Mouse (Mus musculus): ENCODE data around the gene Arfgap2. TPM values are rescaled to one million over a fixed set of nuclear protein-coding genes. Genes with fewer than 3 reads are reported as not detected.
"Not testable (repeated sequence)": the region's sequence is repeated elsewhere in the genome, so short reads cannot be mapped to it uniquely, and the experiment has no call there.

Arfgap2 gene
- 99.9 and 108 TPM in 2 replicates for polyA plus RNA-seq (2016; fragmentation: Nextera tagmentation; extraction: Ambion mirVana)

GRCm38 (mm10) chr2:91264711-91265681, at the start of gene Arfgap2:
Arfgap2 (plus strand) TSS chr2:91264974.
- 1% methylated on average over 72 of the region's 72 CpGs for WGBS
- Histone ChIP-seq H3K36me3 (peaks cover 75% of the 10 kb centered on the region), H3K9me3 (no peaks in the 10 kb centered on the region)

GRCm38 (mm10) chr2:91217032-91217431, 47.7 kb upstream of the Arfgap2 start:
- 74% methylated on average over 4 of the region's 4 CpGs for WGBS
- H3K9me3 ChIP-seq: no peaks in the 10 kb centered on the region
- ATAC-seq (ENCODE audit: insufficient number of reproducible peaks, insufficient read depth, low FRiP score, low TSS enrichment, low read depth): no peak
- H3K27ac ChIP-seq: no peak overlapping the region
- H3K9ac ChIP-seq (replicated peaks): no peak overlapping the region
- no peaks in the 10 kb centered on the region for H3K27me3 ChIP-seq
- H3K4me3 ChIP-seq (replicated peaks): no peak overlapping the region
- no peaks in the 10 kb centered on the region for H3K4me1 ChIP-seq (replicated peaks)
- H3K36me3 ChIP-seq: peaks cover 60% of the 10 kb centered on the region
- H3K4me2 ChIP-seq: no peak overlapping the region

More at GRCm38 (mm10) chr2:91264711-91265681, at the start of gene Arfgap2:
- Histone ChIP-seq H3K27me3 (no peaks in the 10 kb centered on the region), H3K9ac (replicated peaks) (peak within 1 kb of the TSS; percentile 87), H3K4me2 (peak within 1 kb of the TSS; percentile 75), H3K4me3 (replicated peaks) (peak within 1 kb of the TSS; percentile 85), H3K27ac (peak within 1 kb of the TSS; percentile 95), H3K4me1 (replicated peaks) (peaks cover 19% of the 10 kb centered on the region)
- ATAC-seq (ENCODE audit: insufficient number of reproducible peaks, insufficient read depth, low FRiP score, low TSS enrichment, low read depth): peak; percentile 98

- Histone ChIP-seq H3K4me3 (replicated peaks) (no peak overlapping the region), H3K9me3 (no peaks in the 10 kb centered on the region), H3K4me2 (no peak overlapping the region), H3K27ac (no peak overlapping the region), H3K36me3 (peaks cover 30% of the 10 kb centered on the region), H3K4me1 (replicated peaks) (no peaks in the 10 kb centered on the region), H3K9ac (replicated peaks) (no peak overlapping the region), H3K27me3 (no peaks in the 10 kb centered on the region)
- WGBS: 97% methylated on average over 3 of the region's 3 CpGs
- ATAC-seq (ENCODE audit: insufficient number of reproducible peaks, insufficient read depth, low FRiP score, low TSS enrichment, low read depth): no peak
These were observed 44.3 kb upstream of the Arfgap2 start for GRCm38 (mm10) chr2:91220501-91220900.

GRCm38 (mm10) chr2:91223614-91224013, 41.2 kb upstream of the Arfgap2 start:
- Histone ChIP-seq H3K9ac (replicated peaks) (no peak overlapping the region), H3K4me1 (replicated peaks) (no peaks in the 10 kb centered on the region), H3K4me2 (no peak overlapping the region), H3K9me3 (no peaks in the 10 kb centered on the region), H3K27ac (no peak overlapping the region), H3K27me3 (no peaks in the 10 kb centered on the region), H3K4me3 (replicated peaks) (no peak overlapping the region), H3K36me3 (peaks cover 2% of the 10 kb centered on the region; the same call in 1 of the 2 replicates)
- no peak for ATAC-seq (ENCODE audit: insufficient number of reproducible peaks, insufficient read depth, low FRiP score, low TSS enrichment, low read depth)
- 84% methylated on average over 2 of the region's 2 CpGs for WGBS

GRCm38 (mm10) chr2:91229735-91230134, 35.0 kb upstream of the Arfgap2 start:
- Histone ChIP-seq H3K27ac (no peak overlapping the region), H3K36me3 (peaks cover 11% of the 10 kb centered on the region; the same call in 1 of the 2 replicates), H3K27me3 (no peaks in the 10 kb centered on the region), H3K4me2 (no peak overlapping the region), H3K9me3 (no peaks in the 10 kb centered on the region), H3K4me3 (replicated peaks) (no peak overlapping the region), H3K4me1 (replicated peaks) (no peaks in the 10 kb centered on the region), H3K9ac (replicated peaks) (no peak overlapping the region)
- no peak for ATAC-seq (ENCODE audit: insufficient number of reproducible peaks, insufficient read depth, low FRiP score, low TSS enrichment, low read depth)
- WGBS: 63% methylated on average over 2 of the region's 2 CpGs

- H3K9ac ChIP-seq (replicated peaks): peak within 1 kb of the TSS; percentile 75
- peak within 1 kb of the TSS; percentile 78 for H3K4me2 ChIP-seq
- no peaks in the 10 kb centered on the region for H3K27me3 ChIP-seq
- under 1% methylated on average over 48 of the region's 48 CpGs for WGBS
- no peaks in the 10 kb centered on the region for H3K9me3 ChIP-seq
- peak; percentile 99 for ATAC-seq (ENCODE audit: insufficient number of reproducible peaks, insufficient read depth, low FRiP score, low TSS enrichment, low read depth)
- H3K27ac ChIP-seq: peak within 1 kb of the TSS; percentile 93
- no peaks in the 10 kb centered on the region for H3K4me1 ChIP-seq (replicated peaks)
- peak within 1 kb of the TSS; percentile 60 for H3K4me3 ChIP-seq (replicated peaks)
- H3K36me3 ChIP-seq: peaks cover 11% of the 10 kb centered on the region; the same call in 1 of the 2 replicates
These were observed 27.9 kb upstream of the Arfgap2 start, which contains the start of gene Ddb2 for GRCm38 (mm10) chr2:91236601-91237510. Ddb2 (minus strand) TSS chr2:91236982.

GRCm38 (mm10) chr2:91237511-91238080, 27.2 kb upstream of the Arfgap2 start:
- peak overlapping the region; percentile 60 for H3K4me3 ChIP-seq (replicated peaks)
- not testable (repeated sequence) for H3K27me3 ChIP-seq; H3K9me3 ChIP-seq; ATAC-seq (ENCODE audit: insufficient number of reproducible peaks, insufficient read depth, low FRiP score, low TSS enrichment, low read depth); H3K36me3 ChIP-seq; H3K4me1 ChIP-seq (replicated peaks)
- peak overlapping the region; percentile 55; the same call in 1 of the 2 replicates for H3K9ac ChIP-seq (replicated peaks)
- peak overlapping the region; percentile 93 for H3K27ac ChIP-seq
- 21% methylated on average over 4 of the region's 4 CpGs for WGBS
- peak overlapping the region; percentile 78 for H3K4me2 ChIP-seq

- no peak for ATAC-seq (ENCODE audit: insufficient number of reproducible peaks, insufficient read depth, low FRiP score, low TSS enrichment, low read depth)
These were observed 22.2 kb upstream of the Arfgap2 start for GRCm38 (mm10) chr2:91242547-91242946.

GRCm38 (mm10) chr2:91243416-91243815, 21.4 kb upstream of the Arfgap2 start:
- no peaks in the 10 kb centered on the region for H3K9me3 ChIP-seq
- 61% methylated on average over 3 of the region's 3 CpGs for WGBS
- no peaks in the 10 kb centered on the region for H3K4me1 ChIP-seq (replicated peaks)
- no peak for ATAC-seq (ENCODE audit: insufficient number of reproducible peaks, insufficient read depth, low FRiP score, low TSS enrichment, low read depth)
- H3K27me3 ChIP-seq: no peaks in the 10 kb centered on the region
- no peak overlapping the region for H3K9ac ChIP-seq (replicated peaks)
- H3K4me3 ChIP-seq (replicated peaks): no peak overlapping the region
- H3K27ac ChIP-seq: no peak overlapping the region
- H3K4me2 ChIP-seq: no peak overlapping the region
- no peaks in the 10 kb centered on the region for H3K36me3 ChIP-seq

More at GRCm38 (mm10) chr2:91242547-91242946, 22.2 kb upstream of the Arfgap2 start:
- no peaks in the 10 kb centered on the region for H3K27me3 ChIP-seq
- H3K4me2 ChIP-seq: no peak overlapping the region
- 64% methylated on average over 5 of the region's 5 CpGs for WGBS
- no peak overlapping the region for H3K9ac ChIP-seq (replicated peaks)
- H3K4me3 ChIP-seq (replicated peaks): no peak overlapping the region
- no peaks in the 10 kb centered on the region for H3K36me3 ChIP-seq
- no peak overlapping the region for H3K27ac ChIP-seq
- no peaks in the 10 kb centered on the region for H3K9me3 ChIP-seq
- no peaks in the 10 kb centered on the region for H3K4me1 ChIP-seq (replicated peaks)

- no peak for ATAC-seq (ENCODE audit: insufficient number of reproducible peaks, insufficient read depth, low FRiP score, low TSS enrichment, low read depth)
These were observed 20.1 kb upstream of the Arfgap2 start for GRCm38 (mm10) chr2:91244557-91245228.

More at GRCm38 (mm10) chr2:91244557-91245228, 20.1 kb upstream of the Arfgap2 start:
- no peak overlapping the region for H3K4me3 ChIP-seq (replicated peaks)
- H3K9me3 ChIP-seq: no peaks in the 10 kb centered on the region
- H3K4me1 ChIP-seq (replicated peaks): no peaks in the 10 kb centered on the region
- H3K4me2 ChIP-seq: no peak overlapping the region
- H3K27me3 ChIP-seq: no peaks in the 10 kb centered on the region
- H3K9ac ChIP-seq (replicated peaks): no peak overlapping the region
- no peaks in the 10 kb centered on the region for H3K36me3 ChIP-seq
- 77% methylated on average over 5 of the region's 5 CpGs for WGBS
- no peak overlapping the region for H3K27ac ChIP-seq
